Mouse (Mus musculus) forebrain, postnatal 0 days (tissue): Measurements from ENCODE around the gene Tpcn2. TPM values are rescaled to one million over a fixed set of nuclear protein-coding genes. Genes with fewer than 3 reads are reported as not detected.

Source experiments
- ATAC-seq: fragments of 200-750 bp; cut with Nextera tagmentation; 2 replicates; pipeline ENCODE4 v1.8.0; 2017; ENCODE audit warnings: mild to moderate bottlenecking, moderate library complexity
- DNase-seq: peaks from one replicate; pipeline ENCODE4 v3.0.0-alpha.2; 2015
- H3K27ac ChIP-seq: fragments of 300-500 bp; sonication (generic); 2 replicates; pipeline ENCODE4 v1.5.1; 2014; ENCODE audit warnings: low read depth, mild to moderate bottlenecking, antibody characterized with exemption, low read length, moderate library complexity, mixed read lengths
- H3K27me3 ChIP-seq: fragments of 300-500 bp; sonication (generic); 2 replicates; pipeline ENCODE4 v1.6.1; 2014; ENCODE audit warnings: mild to moderate bottlenecking, low read length, mixed read lengths; ENCODE audit not compliant: insufficient read depth
- H3K36me3 ChIP-seq: fragments of 300-500 bp; sonication (generic); 2 replicates; pipeline ENCODE4 v1.6.1; 2014; ENCODE audit warnings: mild to moderate bottlenecking, moderate library complexity; ENCODE audit not compliant: insufficient read depth
- H3K4me1 ChIP-seq: fragments of 300-500 bp; sonication (generic); 2 replicates; pipeline ENCODE4 v1.6.1; 2014; ENCODE audit warnings: antibody characterized with exemption; ENCODE audit not compliant: insufficient read depth
- H3K4me2 ChIP-seq: fragments of 300-500 bp; sonication (generic); 2 replicates; pipeline ENCODE4 v1.6.1; 2014; ENCODE audit warnings: low read depth, mild to moderate bottlenecking, moderate library complexity
- H3K4me3 ChIP-seq: fragments of 300-500 bp; sonication (generic); 2 replicates; pipeline ENCODE4 v1.5.1; 2014; ENCODE audit warnings: low read depth, low read length, mixed read lengths
- H3K9ac ChIP-seq: fragments of 300-500 bp; sonication (generic); 2 replicates; pipeline ENCODE4 v1.6.1; 2014; ENCODE audit warnings: mild to moderate bottlenecking
- H3K9me3 ChIP-seq: fragments of 300-500 bp; sonication (generic); 2 replicates; pipeline ENCODE4 v1.6.1; 2016; ENCODE audit warnings: low read length
- CTCF ChIP-seq: sonication (generic); IDR thresholded peaks from 2 replicates; pipeline ENCODE4 v1.5.1; 2016; ENCODE audit warnings: antibody characterized with exemption, control low read depth, low read depth
- WGBS: fragments of 180-500 bp; shearing (Covaris S2); extraction: QIAGEN DNeasy Blood & Tissue Kit; methylation state at CpG from one replicate; pipeline ENCODE4 v1.1.7; 2014; 5-methylcytosine and 5-hydroxymethylcytosine counted together
- polyA plus RNA-seq: library from polyadenylated mRNA; unstranded; fragments of >200 nt; fragmentation: Nextera tagmentation; extraction: Ambion mirVana; gene quantifications from 2 replicates; pipeline ENCODE4 v1.2.1, GENCODE M21; 2015
- total RNA-seq: library from RNA; depleted of rRNA; stranded (reverse); fragments of >200 nt; gene quantifications from 2 replicates; pipeline ENCODE4 v1.2.3, GENCODE M21; 2014

The Tpcn2 gene
- total and polyA plus RNA-seq, 2 experiments from 2014 or later, result 1.3 to 2.5 TPM

DNA sequence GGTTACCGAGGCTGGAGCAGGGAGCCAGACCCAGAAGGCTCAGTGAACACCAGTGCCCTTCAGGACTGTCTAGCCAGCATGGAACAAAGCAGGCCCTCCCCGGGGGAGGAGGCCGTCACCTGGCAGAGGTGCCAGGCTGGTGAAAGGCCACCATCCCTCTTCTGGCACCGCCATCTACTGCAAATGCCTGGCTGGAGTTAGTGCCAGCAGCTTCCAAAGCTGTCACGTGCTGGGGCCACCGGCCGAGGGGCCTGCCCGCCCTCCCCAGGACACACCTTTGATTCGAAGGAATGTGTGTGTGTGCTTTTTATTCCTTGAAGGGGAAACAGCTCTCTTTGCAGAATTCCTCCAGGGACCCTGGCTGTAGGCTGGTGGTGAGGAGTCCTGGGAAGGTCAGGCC lies 52.2 kb downstream of the Tpcn2 start:
- no peak overlapping the region for H3K27ac ChIP-seq
- no peaks in the 10 kb centered on the region for H3K36me3 ChIP-seq
- no peak overlapping the region for H3K4me3 ChIP-seq
- H3K4me2 ChIP-seq, result no peak overlapping the region
- no peaks in the 10 kb centered on the region for H3K9me3 ChIP-seq
- no peak for ATAC-seq
- no peak overlapping the region for H3K9ac ChIP-seq
- DNase-seq, result no peak
- 81% methylated on average over 9 of the region's 9 CpGs for WGBS
- H3K4me1 ChIP-seq, result no peaks in the 10 kb centered on the region
- no peaks in the 10 kb centered on the region for H3K27me3 ChIP-seq
- TF ChIP-seq CTCF, result no peak

DNA sequence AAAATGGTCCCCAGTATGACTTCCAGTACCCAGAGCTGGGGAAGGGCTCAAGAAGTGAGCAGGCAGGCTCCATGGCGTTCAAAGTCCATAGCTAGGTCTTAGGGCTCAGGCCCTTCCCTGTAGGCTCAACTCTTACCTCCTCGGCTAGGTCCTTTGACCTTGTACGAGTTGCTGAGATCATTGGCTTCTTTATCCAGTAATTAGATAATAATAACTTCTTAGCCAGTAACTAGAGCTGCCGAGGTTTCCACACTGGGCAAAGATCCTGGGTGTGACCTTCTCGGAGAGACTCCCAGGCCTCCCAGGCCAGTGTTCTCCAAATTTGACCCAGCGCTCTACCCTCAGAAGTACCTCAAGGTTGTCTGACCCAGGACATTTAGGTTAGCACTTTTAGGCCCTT lies 57.2 kb downstream of the Tpcn2 start:
- WGBS, result 92% methylated on average over 6 of the region's 6 CpGs
- Histone ChIP-seq H3K27ac (no peak overlapping the region), H3K4me3 (no peak overlapping the region), H3K27me3 (no peaks in the 10 kb centered on the region), H3K9me3 (no peaks in the 10 kb centered on the region), H3K4me2 (no peak overlapping the region), H3K9ac (no peak overlapping the region), H3K4me1 (no peaks in the 10 kb centered on the region), H3K36me3 (no peaks in the 10 kb centered on the region)
- ATAC-seq (no peak), DNase-seq (no peak)
- no peak for TF ChIP-seq CTCF

DNA sequence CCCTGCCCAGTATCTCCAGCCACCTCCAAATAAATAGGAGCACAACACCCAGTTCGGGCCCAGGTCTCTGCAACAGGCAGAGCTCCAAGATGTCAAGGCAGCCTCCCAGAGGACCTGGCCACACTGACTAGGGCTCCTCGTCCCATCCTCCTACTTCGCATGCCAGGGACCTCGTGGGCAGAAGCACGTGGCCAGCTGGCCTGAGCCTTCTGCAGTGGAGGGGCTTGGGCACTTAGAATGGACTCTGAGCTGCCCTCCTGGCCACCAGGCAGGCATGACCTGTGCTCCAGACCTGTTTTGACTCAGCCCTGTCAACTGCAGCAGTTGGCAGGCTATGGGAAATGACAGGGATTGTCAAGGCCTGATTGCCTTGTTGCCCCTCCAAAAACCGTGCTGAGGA lies 58.2 kb downstream of the Tpcn2 start:
- Histone ChIP-seq H3K4me1 (no peaks in the 10 kb centered on the region), H3K9ac (no peak overlapping the region), H3K27ac (no peak overlapping the region), H3K9me3 (no peaks in the 10 kb centered on the region), H3K4me3 (no peak overlapping the region), H3K36me3 (no peaks in the 10 kb centered on the region), H3K4me2 (no peak overlapping the region), H3K27me3 (no peaks in the 10 kb centered on the region)
- TF ChIP-seq CTCF, result no peak
- WGBS, result 92% methylated on average over 6 of the region's 6 CpGs
- DNase-seq (no peak), ATAC-seq (no peak)

DNA sequence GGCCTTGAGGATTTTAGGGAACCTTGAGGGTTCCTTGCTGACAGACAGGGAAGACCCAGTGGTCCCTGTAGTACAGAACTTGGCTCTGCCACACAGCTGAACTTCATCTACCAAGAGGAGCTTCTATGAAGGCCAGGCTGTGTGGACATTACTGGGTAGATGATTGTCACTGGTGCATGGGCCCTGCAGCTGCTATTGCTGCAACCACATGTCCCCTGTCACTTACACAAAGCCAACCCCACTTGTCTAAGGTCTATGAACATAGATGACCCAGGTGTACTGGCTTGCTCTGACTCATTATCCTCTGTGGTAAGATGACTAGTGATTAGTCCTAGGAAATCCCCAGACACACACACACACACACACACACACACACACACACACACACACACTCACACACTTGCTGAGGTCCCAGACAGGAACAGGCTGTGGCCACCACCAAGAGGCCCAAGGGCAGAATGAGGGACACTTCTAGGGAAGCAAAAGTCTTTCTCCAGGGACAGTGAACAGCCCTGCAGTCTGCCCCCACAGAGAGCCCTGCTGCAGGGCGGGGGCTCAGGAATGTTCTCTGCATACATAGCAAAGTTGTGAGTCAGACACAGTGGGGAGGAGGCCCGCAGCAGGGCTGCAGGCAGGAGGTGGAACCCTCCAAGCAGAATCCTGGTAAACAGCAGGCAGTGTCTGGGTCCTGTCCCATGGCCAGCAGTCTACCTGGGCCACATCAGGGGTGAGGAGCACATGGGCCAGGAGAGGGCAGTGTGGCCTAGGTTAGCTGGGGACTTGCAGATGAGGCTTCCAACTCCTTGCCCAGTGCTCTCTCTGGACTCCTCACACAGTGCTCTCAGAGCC lies 61.7 kb downstream of the Tpcn2 start:
- no peaks in the 10 kb centered on the region for H3K9me3 ChIP-seq
- no peak overlapping the region for H3K27ac ChIP-seq
- no peaks in the 10 kb centered on the region for H3K27me3 ChIP-seq
- 32% methylated on average over 2 of the region's 2 CpGs for WGBS
- DNase-seq, result no peak
- no peaks in the 10 kb centered on the region for H3K36me3 ChIP-seq
- H3K9ac ChIP-seq, result no peak overlapping the region
- TF ChIP-seq CTCF, result no peak
- no peak for ATAC-seq
- no peak overlapping the region for H3K4me3 ChIP-seq
- no peak overlapping the region for H3K4me2 ChIP-seq
- H3K4me1 ChIP-seq, result no peaks in the 10 kb centered on the region

DNA sequence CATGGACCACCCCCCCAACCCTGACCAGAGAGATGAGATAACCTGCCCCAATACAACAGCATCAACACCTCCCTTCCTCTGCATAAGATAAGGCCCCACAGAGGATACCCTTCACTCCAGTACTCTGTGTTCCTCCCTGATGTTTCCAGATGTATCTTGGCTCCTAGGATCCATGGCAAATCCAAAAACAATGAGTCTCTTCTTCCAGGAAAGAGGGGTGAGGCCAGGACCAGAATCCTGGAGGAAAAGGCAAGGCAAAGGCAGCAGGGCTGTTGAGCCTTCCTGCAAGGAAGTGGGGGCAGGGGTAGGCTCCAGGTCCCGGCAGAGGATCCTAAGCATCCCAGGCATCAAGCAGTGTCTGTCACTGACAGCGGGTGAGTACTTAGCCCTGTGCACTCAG lies 62.5 kb downstream of the Tpcn2 start:
- DNase-seq (no peak), ATAC-seq (no peak)
- TF ChIP-seq CTCF, result no peak
- no peaks in the 10 kb centered on the region for H3K4me1 ChIP-seq
- no peaks in the 10 kb centered on the region for H3K9me3 ChIP-seq
- no peaks in the 10 kb centered on the region for H3K36me3 ChIP-seq
- no peak overlapping the region for H3K9ac ChIP-seq
- H3K27ac ChIP-seq, result no peak overlapping the region
- 86% methylated on average over 2 of the region's 2 CpGs for WGBS
- H3K4me3 ChIP-seq, result no peak overlapping the region
- H3K4me2 ChIP-seq, result no peak overlapping the region
- H3K27me3 ChIP-seq, result no peaks in the 10 kb centered on the region

DNA sequence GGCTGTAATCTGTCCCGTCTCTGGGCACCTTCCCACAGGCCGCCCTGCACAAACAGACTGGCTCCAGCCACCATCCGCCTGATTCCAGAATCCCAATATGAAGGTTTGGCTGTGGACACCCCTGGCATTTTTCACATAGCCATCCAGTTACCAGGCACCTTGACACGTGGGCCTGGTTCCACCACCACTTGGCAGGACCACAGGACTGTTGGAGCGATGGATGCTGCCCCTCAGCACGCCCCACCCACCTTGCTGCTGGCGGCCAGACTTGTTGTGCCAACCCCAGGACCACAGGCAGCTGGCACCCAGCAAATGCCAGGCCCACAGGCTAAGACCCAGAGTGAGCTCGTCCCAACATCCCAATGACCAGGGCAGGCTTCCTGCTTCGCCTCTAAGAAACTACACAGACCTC lies 64.4 kb downstream of the Tpcn2 start:
- 55% methylated on average over 9 of the region's 9 CpGs for WGBS
- Histone ChIP-seq H3K9ac (no peak overlapping the region), H3K27ac (no peak overlapping the region), H3K9me3 (no peaks in the 10 kb centered on the region), H3K4me2 (no peak overlapping the region), H3K27me3 (no peaks in the 10 kb centered on the region), H3K4me3 (no peak overlapping the region), H3K36me3 (no peaks in the 10 kb centered on the region), H3K4me1 (no peaks in the 10 kb centered on the region)
- DNase-seq, result peak; percentile 39
- no peak for TF ChIP-seq CTCF
- ATAC-seq, result peak; percentile 73

DNA sequence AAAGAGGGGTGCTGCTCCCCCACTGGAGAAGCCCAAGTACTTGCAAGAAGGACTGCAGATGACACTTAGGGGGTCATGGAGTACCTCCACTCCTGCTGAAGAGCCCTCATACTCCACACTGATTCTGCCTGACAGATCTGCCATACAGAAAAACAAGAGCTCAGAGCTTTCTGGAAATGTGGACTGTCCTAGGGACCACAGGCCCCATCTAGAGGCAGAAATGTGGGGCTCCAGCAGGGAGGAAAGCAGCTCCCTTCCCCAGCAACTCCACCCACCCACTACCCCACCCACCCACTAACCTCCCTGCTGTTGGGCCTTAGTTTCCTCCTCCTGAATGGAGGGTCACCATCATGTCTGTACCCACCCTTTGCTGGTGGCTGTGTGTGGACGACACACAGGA lies 67.2 kb downstream of the Tpcn2 start:
- Histone ChIP-seq H3K27ac (no peak overlapping the region), H3K9ac (no peak overlapping the region), H3K4me3 (no peak overlapping the region), H3K4me1 (no peaks in the 10 kb centered on the region; the same call in 1 of the 2 replicates), H3K27me3 (no peaks in the 10 kb centered on the region), H3K36me3 (no peaks in the 10 kb centered on the region), H3K4me2 (no peak overlapping the region), H3K9me3 (no peaks in the 10 kb centered on the region)
- no peak for ATAC-seq
- WGBS, result 65% methylated on average over 1 of the region's 1 CpGs
- peak; percentile 39; the same call in 1 of the 2 replicates for TF ChIP-seq CTCF
- no peak for DNase-seq
